Mouse (Mus musculus) CH12.LX (cell line): ENCODE data around the gene Gp5.

Source experiments
- CTCF ChIP-seq, 2 experiments: IDR thresholded peaks in 1 of 2; conservative IDR thresholded peaks in 1 of 2; 2 replicates each; pipeline ENCODE4 v1.5.1; 2011 to 2012; ENCODE audit warnings: low read depth in 2 of 2, low read length in 2 of 2, improper control_type of control experiment in 1 of 2, inconsistent platforms in 1 of 2, mild to moderate bottlenecking in 1 of 2, moderate library complexity in 1 of 2
- E2F4 ChIP-seq: IDR thresholded peaks from 2 replicates; pipeline ENCODE4 v1.6.1; 2011; ENCODE audit warnings: low read depth, low read length, improper control_type of control experiment; ENCODE audit not compliant: insufficient replicate concordance
- EP300 ChIP-seq: IDR thresholded peaks from 2 replicates; pipeline ENCODE4 v1.6.1; 2011; ENCODE audit warnings: low read length, improper control_type of control experiment
- MXI1 ChIP-seq: IDR thresholded peaks from 2 replicates; pipeline ENCODE4 v1.6.1; 2011; ENCODE audit warnings: mild to moderate bottlenecking, low read depth, low read length, improper control_type of control experiment
- MYC ChIP-seq: IDR thresholded peaks from 2 replicates; pipeline ENCODE4 v1.6.1; 2011; ENCODE audit warnings: low read depth, mild to moderate bottlenecking, improper control_type of control experiment, low read length
- NELFE ChIP-seq: IDR thresholded peaks from 2 replicates; pipeline ENCODE4 v1.6.1; 2011; ENCODE audit warnings: low read depth, low read length, improper control_type of control experiment
- RAD21 ChIP-seq: IDR thresholded peaks from 2 replicates; pipeline ENCODE4 v1.6.1; 2011; ENCODE audit warnings: low read depth, mild to moderate bottlenecking, low read length, improper control_type of control experiment, moderate library complexity
- TCF12 ChIP-seq: IDR thresholded peaks from 2 replicates; pipeline ENCODE4 v1.6.1; 2014; ENCODE audit warnings: low read depth, mild to moderate bottlenecking, inconsistent platforms, low read length, improper control_type of control experiment
- USF2 ChIP-seq: conservative IDR thresholded peaks from 2 replicates; pipeline ENCODE4 v1.6.1; 2011; ENCODE audit warnings: low read depth, low read length, improper control_type of control experiment

- TF ChIP-seq CTCF (conservative IDR thresholded peaks at IDR 0.05 in 1 of 2, IDR thresholded peaks at IDR 0.05 in 1 of 2; ENCODE audit: low read depth in 2 of 2, low read length in 2 of 2) = no peak
- no peak for TF ChIP-seq RAD21
- no peak for TF ChIP-seq USF2
- no peak for TF ChIP-seq E2F4
- TF ChIP-seq MYC = no peak
- no peak for TF ChIP-seq EP300
- no peak for TF ChIP-seq TCF12
- no peak for TF ChIP-seq NELFE
- TF ChIP-seq MXI1 = no peak
Measured at GRCm38 (mm10) chr16:30258441-30258840, 52.1 kb downstream of the Gp5 start.
